Mouse (Mus musculus): Measurements from ENCODE around the gene Kbtbd2.

DNA sequence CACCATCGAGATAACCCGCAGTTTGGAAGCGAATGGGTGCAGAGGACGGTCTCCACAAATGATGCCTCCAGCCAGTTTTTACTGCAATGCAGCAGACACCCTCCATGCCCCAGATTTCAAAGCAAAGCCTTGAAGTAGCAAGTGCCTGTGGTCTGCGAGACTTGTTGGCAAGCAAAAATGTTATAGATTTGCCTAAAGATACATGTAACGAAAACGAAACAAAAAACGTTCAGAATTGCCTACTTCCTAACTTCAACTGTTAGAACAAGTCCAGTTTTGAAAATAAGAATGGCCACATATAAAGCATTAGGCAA lies 496 bp upstream of the Kbtbd2 start:
- TF ChIP-seq CEBPB (IDR thresholded peaks at IDR 0.05; ENCODE audit: low read depth) = no peak
- no peak for TF ChIP-seq CTCF (IDR thresholded peaks at IDR 0.05; ENCODE audit: control insufficient read depth, insufficient read depth, insufficient read length)
- no peak for TF ChIP-seq MYOD1 (IDR thresholded peaks at IDR 0.05; ENCODE audit: control insufficient read depth, insufficient read length, low read depth)
- TF ChIP-seq MYOG (IDR thresholded peaks at IDR 0.05; ENCODE audit: control insufficient read depth, extremely low read depth, insufficient read length) = no peak
- TF ChIP-seq MAX (IDR thresholded peaks at IDR 0.05) = no peak
- no peak for TF ChIP-seq USF1 (IDR thresholded peaks at IDR 0.05; ENCODE audit: low read depth)
- no peak for TF ChIP-seq FOSL1 (IDR thresholded peaks at IDR 0.05; ENCODE audit: insufficient read depth, low read length, poor library complexity, severe bottlenecking)

Measured in C2C12 (cell line).